Mouse (Mus musculus): ENCODE measurements around the gene Gucy2d. TPM values are rescaled to one million over a fixed set of nuclear protein-coding genes. Genes with fewer than 3 reads are reported as not detected.

Gene Gucy2d
- total RNA-seq, 2 experiments from 2014 or later, result not detected

DNA sequence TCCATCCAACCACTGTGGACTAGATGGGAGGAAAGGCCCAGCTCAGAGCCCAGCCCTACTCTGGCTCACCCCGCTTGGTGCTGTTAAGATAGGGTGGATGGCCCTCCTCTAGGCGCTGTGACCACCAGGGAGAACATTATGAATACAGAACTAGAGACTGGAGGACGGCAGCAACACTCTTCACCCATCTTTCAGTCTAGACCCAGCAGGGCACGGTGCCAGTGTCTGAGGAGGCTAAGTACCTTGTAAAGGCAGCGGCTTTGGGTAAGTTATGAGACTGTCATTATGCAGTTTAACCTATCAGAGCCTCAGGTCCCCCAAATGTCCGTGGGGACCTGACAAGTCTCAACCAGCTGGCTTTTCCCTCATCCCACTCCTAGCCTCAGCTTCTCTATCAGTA lies 48.9 kb downstream of the Gucy2d start, which contains the start of gene Lrrc32:
Gene Lrrc32 (plus strand): TSS at position 153 of the 400 bp plus-strand sequence.
- DNase-seq (ENCODE audit: low spot score in 2 of 2), result no peak

DNA sequence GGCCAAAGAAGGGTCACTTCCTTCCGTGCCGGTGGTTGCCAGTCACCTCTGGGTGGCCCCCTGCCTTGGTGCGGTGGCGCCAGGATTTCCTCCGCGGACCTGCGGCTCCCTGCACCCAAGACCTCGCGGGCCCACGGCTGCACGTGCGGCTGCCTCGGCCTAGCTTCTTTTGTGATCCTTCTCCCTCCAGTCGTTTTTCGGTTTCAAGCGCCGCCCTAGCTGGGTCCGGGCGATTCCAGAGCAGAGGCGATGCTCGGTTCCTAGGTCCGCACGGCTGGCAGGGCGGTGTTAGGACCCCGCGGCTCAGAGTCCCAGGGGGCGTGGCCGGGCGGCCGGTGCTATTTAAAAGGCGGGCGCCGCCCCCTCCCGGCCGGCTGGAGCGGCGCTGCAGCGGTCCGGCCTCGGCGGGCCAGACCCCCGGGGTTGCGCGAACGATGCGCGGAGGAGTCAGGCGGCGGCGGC lies 49.4 kb downstream of the Gucy2d start:
- peak; percentile 67 to 79 for DNase-seq (ENCODE audit: low spot score in 2 of 2)

- DNase-seq (ENCODE audit: low spot score in 2 of 2), result no peak
Measured at GRCm38 (mm10) chr7:98490328-98490727, 50.1 kb downstream of the Gucy2d start.

DNA sequence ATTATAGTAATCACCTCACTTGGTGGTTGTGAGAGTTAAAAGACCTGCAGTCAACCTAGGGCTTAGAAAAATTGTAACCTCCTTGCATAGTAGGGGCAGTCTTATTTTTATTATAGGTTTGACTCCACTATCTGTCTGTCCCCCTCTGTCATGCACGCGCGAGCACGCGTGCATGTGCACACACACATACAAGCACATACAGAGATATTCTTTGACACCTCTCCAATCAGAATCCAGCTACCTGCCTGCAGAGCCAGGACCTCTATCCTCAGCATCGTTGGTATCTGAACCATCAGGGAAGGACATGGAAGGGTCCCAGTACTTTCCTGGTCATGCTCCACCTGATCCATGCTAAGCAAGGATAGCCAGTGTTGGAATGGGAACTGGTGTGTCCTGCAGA lies 50.7 kb downstream of the Gucy2d start:
- no peak for DNase-seq (ENCODE audit: low spot score in 2 of 2)

DNA sequence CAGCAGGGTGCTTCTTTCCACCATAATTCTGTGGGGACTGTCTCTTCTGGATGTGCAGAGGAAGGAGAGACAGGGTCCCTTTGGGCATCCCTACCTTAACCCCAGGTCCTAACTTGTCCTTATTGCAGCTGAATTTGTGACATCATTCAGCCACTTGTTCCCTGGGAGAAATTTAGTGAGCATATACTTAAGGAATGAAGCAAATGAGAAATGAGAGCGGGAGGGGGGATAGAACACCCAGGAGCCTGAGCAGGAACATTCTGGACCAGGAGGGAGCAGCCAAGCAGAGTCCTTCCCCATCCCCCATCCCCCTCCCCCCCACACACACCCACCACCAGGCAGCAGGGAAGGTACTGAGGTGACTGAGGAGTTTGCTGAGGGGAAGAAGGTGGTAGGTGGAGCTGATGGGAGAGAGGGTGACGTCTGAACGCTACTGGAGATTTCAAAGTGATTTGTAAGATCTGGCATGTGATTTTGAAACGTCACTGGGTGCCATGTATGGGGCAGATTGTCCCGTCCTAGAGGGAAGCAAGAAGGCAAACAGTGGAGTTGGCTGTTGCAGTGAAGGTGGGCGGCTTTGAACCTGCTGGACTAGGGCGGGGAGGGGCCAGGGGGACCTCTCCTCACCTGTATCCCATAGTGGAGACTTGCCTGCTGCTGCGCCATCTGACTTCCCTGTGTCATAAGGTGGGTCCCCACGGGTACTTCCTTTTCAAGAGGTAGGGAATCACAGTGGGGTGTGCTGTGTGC lies 51.4 kb downstream of the Gucy2d start:
- no peak for DNase-seq (ENCODE audit: low spot score in 2 of 2)

DNA sequence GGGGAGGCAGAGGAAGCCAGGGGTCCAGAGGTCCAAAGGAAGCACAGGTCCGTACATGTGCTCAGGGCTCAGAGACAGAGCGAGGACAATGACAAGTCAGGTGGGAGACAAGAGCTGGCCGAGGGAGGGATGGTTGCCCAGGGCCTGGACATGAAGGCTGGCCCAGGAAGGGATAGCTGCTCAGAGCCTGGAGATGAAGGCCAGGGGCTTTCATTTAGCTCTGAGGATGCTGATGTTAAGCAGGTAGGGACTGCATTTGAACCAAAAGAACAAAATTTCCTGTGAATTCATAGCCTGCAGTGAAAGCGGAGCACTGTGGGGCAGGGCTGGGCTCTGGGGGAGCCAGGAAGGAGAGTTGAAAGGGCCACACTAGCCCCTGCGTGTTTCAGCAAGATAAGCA lies 52.1 kb downstream of the Gucy2d start:
- no peak for DNase-seq (ENCODE audit: low spot score in 2 of 2)

DNA sequence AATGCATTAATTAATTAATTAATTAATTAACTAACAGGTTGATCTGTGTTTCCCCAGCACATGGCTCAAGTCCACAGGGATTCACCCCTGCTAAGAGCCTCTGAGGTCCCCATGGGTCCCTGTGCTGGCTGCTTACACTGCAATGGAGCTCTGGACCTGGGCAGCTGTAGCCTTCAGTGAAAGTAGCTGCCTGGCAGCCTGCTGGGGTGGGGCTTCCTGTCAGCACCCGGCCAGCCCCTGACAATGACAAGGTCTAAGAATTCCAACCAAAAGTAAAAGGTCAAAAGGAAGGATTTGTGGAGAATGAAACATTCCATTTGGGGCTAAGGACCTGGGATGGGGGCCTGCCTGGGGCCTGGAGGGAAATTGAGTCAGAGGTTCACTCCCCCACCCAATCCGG lies 53.1 kb downstream of the Gucy2d start:
- DNase-seq (ENCODE audit: low spot score in 2 of 2), result no peak

- no peak for DNase-seq (ENCODE audit: low spot score in 2 of 2)
Measured at GRCm38 (mm10) chr7:98493901-98494480, 53.8 kb downstream of the Gucy2d start.

DNA sequence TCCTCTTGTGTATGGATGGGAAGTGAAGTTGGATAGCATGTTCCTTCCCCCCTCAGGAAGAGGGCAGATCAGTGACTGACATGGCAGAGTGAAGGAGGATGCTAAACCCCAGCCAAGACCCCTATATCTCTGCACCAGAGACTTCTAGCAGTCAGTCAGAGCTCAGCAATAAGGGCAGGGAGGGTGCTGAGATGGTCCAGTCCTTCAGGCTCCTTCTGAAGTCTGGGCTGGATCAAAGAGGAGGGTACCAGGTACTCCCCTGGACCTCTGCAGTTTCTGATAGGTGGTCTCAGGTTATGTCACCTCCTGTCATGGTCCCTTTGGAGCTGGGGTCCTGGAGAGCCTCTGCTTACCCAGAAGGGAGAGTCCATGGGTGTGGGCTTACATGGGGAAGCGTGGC lies 55.4 kb downstream of the Gucy2d start:
- DNase-seq (ENCODE audit: low spot score in 2 of 2), result no peak

GRCm38 (mm10) chr7:98497451-98497850 lies 57.2 kb downstream of the Gucy2d start:
- DNase-seq (ENCODE audit: low spot score in 2 of 2), result no peak

DNA sequence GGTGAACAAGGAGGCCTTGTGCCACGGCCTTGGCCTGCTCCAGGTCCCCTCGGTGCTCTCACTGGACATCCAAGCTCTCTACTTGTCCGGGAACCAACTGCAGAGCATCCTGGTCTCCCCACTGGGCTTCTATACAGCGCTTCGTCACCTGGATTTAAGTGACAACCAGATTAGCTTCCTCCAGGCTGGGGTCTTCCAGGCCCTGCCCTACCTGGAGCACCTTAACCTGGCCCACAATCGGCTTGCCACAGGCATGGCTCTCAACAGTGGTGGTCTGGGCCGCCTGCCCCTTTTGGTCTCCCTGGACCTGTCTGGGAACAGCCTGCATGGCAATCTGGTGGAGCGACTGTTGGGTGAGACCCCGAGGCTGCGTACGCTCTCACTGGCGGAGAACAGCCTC lies 57.9 kb downstream of the Gucy2d start:
- no peak for DNase-seq (ENCODE audit: low spot score in 2 of 2)

- DNase-seq (ENCODE audit: low spot score in 2 of 2), result no peak
Measured at GRCm38 (mm10) chr7:98498656-98499560, 58.7 kb downstream of the Gucy2d start.

DNA sequence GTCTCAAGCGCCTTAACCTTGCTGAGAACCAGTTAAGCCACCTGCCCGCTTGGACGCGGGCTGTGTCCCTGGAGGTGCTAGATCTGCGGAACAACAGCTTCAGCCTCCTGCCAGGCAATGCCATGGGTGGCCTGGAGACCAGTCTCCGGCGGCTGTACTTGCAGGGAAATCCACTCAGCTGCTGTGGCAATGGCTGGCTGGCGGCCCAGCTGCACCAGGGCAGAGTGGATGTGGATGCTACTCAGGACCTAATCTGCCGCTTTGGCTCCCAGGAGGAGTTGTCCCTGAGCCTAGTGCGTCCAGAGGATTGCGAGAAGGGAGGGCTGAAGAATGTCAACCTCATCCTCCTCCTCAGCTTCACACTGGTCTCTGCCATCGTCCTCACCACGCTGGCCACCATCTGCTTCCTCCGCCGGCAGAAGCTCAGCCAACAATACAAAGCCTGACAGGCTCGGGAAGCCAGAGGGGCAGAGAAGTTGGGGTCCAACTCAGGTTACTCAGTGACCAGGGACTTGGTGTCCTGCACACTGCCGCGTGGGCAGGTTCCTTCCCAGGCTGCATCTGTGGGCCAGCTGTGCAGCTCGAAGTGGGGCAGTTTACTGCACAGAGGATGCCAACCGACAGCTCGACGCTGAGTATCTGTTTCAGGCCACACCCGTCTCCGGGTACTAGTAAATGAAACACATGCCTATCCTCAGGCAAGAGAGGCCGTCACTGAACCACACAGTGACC lies 59.5 kb downstream of the Gucy2d start:
- DNase-seq (ENCODE audit: low spot score in 2 of 2), result no peak

DNA sequence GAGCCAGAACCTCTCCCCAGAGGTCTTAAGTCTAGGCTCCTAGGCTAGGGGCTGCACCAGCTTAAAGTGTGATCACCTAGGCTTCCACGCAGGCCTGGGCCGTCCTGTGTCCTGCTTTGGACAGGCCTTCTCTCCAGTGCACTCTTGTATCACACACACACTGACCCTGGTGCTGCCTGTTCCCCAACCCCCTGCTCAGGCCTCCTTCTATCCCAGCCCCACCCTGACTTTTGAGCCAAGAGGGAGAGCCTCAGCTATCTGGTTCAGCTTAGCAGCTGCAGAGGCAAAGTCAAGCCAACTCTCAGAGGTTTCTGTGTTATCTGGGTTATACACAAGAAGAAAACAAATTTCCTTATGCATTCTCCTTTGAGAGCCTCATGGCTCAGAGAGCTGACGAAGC lies 60.3 kb downstream of the Gucy2d start:
- peak in 1 of 2 experiments; percentile 5 for DNase-seq (ENCODE audit: low spot score in 2 of 2)

DNA sequence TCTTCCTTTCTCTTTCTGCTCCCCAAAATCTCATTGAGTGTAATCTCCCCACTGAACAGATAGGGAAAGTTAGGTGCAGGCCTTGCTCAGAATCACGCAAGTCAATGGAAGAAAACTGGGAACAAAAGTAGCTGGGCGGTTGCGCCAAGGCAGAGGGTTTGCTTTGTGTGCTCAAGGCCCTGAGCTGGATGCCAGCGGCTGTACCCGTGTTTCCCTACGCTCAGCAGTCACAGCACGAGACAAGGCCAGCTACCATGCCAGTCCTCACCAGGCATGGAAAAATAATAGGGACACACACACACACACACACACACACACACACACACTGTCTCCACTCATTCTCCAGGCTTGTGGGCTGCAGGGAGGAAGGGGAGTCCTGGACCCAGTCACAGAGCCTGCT lies 60.9 kb downstream of the Gucy2d start:
- DNase-seq (ENCODE audit: low spot score in 2 of 2), result peak in 1 of 2 experiments; percentile 8

- no peak for DNase-seq (ENCODE audit: low spot score in 2 of 2)
Measured at GRCm38 (mm10) chr7:98502921-98503320, 62.7 kb downstream of the Gucy2d start.

GRCm38 (mm10) chr7:98503951-98504647 lies 63.9 kb downstream of the Gucy2d start:
- peak in 1 of 2 experiments; percentile 49 for DNase-seq (ENCODE audit: low spot score in 2 of 2)

- no peak for DNase-seq (ENCODE audit: low spot score in 2 of 2)
Measured at GRCm38 (mm10) chr7:98504726-98505314, 64.6 kb downstream of the Gucy2d start.

- no peak for DNase-seq (ENCODE audit: low spot score in 2 of 2)
Measured at GRCm38 (mm10) chr7:98505664-98506063, 65.4 kb downstream of the Gucy2d start.
